Mouse (Mus musculus) cerebellum, postnatal 10 days (tissue): ENCODE data around the gene Sass6.
"Not testable (repeated sequence)": the region's sequence is repeated elsewhere in the genome, so short reads cannot be mapped to it uniquely, and the experiment has no call there.

Source experiments
- DNase-seq, 2 experiments: peaks; one replicate each; pipeline ENCODE4 v3.0.0; 2021; ENCODE audit warnings: mixed read lengths in 2 of 2

Sass6 gene

DNA sequence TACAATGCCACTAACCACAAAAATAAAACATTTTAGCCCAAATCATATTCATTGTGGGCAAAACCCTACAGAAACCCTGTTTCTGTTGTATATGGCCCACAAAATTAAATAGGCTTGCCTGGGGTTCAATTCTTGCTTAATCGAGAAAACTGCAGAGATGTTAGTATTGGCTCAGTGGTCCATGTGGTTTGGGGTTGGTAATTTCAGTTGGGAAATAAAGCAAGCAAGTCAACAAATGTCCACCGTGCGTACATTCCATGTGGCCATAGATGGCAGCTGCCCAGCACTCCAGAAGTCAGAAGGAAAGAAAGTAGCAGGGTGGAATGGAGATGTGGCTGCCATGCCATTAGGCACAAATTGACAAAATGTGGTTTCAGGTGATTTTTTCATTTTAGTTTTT is 38.2 kb downstream of the Sass6 start:
- DNase-seq, result no peak

DNA sequence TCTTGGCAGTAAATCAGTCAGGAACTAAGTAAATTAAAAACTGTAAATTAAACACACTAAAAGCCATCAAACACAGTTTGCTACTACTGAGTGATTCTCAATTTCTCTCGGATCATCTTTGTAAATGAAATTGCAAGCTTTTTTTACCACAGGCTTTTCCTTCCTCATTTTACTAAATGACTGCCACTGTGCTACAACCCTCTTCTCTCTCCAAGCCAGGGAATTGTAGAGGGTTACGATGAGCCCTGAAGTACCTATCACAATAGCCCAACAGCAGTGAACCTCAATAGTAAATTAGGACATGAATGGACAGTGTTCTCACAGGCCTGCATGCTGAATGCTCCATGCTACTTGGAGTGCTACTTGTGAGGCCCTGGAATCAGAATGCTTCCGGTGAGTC is 39.3 kb downstream of the Sass6 start:
- DNase-seq, result no peak

DNA sequence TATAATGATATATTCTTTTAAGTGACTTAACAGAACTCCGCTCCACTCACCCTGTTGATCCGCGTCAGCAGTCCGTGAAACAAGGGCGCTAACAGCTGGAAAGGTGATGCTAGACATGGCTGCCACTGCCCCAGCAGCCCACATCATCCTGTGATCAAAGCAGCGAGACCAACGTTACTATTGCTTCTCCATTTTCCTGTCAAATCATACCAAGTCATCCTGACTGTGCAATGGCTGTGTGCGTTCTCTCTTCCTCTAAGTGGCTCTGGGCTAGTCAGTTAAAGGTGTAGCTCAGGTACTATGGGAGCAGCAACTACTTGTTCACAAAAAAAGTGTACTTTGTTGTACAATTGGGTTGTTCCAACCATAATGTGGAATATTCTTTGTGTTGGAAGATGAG is 40.1 kb downstream of the Sass6 start:
- DNase-seq, result no peak

DNA sequence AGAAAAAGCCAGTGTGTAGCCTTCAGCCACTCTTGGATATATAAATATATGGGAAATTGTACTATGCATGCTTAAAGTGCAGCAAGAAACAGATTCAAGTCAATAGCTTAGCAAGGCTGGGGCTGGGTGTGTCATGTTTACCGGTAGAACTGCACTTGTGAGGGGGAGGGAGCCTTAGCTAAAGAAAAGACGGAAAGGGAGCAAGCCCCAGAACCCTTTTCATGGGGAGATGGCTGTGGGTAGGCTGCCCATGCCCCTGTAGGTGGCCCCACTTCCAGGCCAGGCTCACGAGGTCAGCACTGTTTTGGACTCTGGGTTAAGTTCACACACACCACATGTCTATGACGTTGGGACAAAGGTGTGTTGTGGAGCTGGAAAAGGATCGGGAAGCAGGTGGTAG is 41.0 kb downstream of the Sass6 start:
- no peak for DNase-seq

DNA sequence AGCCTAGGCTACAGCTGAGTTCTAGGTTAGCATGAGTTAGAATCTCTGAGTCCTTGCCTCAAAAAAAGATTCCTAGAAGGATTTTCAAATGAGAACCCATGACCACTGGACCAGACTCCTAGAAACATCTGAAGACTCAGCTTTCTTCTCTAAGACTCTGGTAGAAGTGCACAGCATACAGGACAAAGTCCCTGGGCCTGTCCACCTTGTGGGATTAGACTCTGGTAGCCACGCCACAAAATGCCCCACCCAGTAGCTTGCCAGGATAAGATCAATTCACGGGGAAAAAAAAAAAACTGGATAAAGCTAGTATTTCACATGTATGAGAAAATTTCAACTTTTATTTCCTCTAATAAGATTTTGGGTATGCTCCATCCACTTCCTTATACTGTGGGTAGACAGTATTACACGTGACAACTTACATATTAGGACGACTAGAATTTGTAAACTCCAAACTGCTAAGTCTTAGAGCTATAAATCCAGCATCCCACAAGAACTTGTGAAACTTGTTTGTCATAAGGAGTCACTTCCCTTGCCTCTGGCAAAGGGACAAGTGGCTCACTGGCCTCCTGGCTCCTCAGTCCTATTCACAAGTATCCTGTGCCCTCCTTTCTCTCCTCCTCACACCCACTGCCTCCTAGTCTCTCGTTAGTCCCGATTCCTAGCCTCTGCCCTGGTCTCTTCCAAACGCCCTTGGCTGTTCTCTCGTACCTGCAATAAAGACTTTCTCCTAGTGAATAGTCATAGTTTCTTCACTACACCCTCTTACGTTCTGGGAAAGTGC is 43.1 kb downstream of the Sass6 start:
- no peak for DNase-seq

DNA sequence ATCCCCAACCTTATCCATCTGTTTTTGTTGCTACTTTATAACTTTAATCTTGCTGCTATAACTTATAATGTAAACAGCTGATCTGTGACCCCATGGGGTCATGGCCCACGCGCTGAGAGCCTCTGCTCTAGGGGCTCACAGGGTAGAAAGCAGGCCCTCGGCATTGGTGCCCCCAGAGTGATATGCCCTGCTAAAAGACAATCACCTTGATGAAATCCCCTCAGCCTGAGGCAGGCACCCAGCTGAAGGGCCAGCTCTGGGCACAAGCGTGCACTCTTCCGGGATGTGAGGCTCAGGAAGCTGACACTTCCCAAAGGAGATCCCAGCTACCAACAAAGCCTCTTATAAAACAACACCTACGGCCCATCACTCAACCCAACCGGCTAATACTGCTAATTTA is 43.8 kb downstream of the Sass6 start:
- DNase-seq, result no peak

DNA sequence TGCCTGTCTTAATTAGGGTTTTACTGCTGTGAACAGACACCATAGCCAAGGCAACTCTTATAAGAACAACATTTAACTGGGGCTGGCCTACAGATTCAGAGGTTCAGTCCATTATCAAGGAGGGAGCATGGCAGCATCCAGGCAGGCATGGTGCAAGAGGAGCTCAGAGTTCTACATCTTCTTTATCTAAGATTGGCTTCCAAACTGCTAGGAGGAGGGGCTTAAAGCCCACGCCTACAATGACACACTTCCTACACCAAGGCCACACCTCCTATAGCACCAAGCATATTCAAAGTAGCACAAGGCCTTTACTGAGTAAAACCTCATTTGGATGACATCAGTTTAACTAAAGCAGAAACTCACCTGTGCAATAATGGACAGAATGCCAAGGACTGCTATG is 45.2 kb downstream of the Sass6 start:
- no peak for DNase-seq

DNA sequence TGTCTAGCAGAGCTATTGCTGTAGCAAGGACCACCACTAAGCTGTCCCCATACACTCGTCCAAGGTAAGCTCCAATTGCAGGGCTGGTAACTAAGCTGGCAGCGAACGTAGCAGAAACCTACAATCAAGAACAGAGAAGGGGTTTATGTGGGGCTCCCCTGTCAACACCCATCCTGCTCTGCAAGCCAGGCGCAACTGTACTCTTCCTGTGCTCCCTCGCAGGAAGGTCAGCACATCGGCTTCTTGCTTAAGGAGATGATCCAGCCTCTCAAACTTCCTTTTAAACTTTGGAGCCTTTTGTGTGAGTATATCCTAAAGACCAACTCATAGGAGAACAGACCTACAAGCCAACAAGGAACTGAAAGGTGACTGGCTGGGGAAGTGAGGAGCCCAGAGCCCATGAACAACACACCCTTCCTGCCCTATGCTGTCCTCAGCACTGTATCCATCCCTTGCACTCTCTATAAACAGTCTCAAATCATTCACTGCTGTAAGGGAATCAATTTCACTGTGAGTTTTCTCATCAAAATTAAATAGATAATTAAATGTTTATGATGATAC is 47.1 kb downstream of the Sass6 start:
- no peak for DNase-seq

DNA sequence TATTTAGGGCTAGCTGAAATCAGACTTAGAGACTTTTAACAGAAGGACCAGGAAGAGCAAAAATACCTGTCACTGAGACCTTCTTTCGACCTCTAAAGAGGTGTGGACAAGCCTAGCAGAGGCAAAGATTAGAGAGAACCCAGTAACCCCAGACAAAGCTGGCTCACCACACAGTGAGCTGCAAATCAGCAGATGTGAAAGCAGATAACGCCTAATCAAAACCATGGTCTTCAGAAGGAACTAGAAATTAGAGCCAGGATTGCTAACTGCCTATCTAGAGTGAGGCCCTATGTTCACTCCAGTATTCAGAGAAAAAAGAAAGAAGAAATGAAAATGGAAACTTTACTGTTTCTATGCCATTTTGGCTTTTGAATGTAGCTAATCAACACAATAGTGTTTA is 47.6 kb downstream of the Sass6 start:
- DNase-seq, result no peak

DNA sequence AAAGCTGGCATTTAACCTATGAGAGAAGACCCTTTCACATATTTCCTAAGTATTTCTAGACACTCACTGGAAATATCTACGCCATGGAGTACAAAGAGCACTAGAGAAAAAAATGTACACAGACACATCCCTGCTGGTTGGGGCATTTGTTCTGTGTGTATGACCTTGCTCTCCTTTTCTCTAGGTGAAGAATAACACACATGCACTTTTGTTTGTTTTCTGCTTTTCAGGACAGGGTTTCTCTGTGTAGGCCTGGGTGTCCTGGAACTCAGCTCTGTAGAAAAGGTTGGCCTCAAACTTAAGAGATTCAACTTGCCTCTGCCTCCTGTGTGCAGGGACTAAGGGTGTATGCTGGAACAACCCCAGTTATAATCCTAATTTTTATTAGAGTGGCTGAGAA is 51.6 kb downstream of the Sass6 start:
- DNase-seq, result no peak

DNA sequence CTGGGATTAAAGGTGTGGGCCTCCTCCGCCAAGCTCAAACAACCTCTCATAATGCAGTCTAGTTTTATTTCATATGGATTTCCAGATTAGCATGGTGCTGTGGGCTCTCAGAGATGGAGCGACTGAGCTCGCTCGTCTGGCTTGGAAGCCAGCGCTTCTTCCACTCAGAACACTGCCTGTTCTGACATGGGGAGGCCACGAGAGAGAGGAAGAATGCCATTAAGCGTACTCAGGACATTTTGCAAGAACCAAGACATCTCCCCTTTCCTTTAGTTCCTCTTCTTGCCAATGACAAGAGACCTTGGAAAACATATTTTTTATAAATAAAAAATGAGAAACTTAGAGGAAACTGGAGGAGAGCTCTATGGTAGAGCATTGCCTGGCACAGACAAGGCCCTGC is 54.0 kb downstream of the Sass6 start:
- DNase-seq, result no peak

DNA sequence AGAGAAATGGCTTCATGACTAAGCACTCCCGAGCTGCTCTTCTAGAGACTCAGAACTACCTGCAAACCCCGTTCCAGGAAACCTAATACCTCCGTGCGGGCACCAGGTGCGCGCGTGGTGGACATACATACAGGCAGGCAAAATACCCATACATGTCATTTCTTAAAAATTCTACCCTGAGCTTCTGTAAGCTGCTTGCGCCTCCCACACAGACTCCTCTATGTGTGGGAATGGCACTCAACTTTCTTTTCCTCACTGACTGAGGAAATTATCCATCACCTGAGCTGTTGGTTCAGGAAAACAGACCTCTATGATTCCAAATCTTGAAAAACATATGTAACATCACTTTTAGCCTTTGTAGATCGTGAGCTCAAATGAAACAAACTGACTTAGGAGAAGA is 55.9 kb downstream of the Sass6 start:
- DNase-seq, result no peak

DNA sequence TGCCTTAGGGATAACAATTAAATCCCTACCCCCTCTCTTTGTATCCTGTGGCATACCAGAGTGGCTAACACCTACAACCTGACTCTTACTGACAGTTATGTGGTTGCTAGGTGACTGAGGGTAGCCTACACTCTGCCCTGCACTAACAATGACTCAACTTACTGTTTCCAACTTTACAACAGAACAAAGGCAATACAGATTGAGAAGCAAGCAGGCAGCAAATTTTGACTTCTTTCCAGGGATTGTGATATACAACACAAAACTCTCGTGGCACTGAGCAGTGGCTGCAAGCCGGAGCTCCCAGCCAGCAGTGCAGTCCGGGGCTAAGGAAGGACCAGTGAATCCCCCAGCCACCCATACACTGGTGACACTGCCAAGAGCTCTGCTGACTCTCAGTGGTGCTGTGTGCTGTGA is 57.3 kb downstream of the Sass6 start:
- no peak for DNase-seq

DNA sequence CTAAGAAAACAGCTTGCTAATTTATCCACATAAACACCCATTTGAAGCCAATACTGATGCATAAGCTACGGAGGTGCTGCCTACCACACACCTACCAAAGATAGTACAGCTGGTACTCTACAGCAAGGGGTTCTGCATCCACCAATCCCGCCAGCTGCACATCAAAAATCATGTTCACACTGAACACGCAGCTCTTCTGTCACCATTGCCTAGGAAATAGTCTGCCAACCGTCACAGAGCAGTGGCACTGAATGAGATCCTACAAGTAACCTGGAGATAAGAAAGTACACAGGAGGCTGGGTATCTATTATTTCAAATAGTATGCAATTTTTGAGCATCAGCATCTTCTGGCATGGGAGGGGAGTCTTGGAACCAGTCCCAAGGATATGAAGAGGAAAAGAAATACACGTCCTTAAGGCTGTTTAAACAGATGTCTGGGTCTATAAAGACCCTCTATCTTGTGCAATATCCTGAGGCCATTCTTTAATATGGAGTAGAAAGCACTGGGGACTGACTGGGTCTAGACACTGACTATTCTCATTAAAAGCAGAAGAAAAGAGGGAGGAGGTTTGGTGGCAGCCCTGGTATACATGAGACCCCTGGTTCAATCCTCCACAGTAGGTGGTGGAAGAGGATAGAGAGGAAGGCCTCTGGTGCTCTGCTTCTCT is 58.6 kb downstream of the Sass6 start:
- no peak for DNase-seq

DNA sequence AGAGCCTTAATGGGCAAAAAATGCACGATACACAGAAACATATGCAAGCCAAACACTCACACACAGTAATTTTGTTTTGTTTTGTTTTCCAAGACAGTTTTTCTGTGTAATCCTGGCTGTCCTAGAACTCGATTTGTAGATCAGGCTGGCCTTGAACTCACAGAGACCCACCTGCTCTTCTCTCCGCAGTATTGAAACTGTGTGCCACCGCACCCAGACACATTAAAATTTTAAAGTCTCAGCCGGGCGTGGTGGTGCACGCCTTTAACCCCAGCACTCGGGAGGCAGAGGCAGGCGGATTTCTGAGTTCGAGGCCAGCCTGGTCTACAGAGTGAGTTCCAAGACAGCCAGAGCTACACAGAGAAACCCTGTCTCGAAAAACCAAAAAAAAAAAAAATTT is 59.3 kb downstream of the Sass6 start:
- DNase-seq, result not testable (repeated sequence)

DNA sequence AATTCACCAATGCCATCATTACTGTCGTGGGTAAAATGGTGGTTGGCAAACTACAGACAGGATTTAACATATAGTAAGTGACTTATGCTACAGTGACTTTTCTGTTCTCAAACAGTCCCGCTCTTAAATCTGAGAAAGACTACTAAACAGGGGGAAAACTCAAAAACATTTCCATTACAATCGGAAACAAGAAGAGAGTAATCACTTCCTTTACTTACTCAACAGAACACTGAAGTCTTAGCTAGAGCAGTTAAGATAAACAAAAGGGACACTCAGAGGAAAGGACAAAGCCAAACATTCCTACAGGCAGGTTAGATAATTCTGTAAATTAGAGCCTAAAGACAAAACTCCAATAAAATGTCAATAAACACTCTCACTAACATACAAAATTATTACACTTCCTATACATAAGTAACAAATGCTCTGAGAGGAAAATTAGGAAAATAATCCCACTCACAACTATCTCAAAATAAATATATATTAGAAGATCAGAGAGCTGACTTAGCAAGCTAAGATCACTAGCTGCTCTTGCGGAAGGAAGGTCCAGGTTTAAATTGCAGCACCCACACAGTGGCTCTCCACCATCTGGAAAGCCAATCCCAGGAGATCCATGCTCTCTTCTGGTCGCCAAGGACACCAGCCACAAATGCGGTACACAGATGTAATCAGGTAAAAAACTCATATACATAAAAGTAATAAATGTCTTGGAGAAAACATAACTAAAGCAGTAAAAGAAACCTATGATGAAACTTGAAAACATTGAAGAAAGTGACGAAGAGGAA is 61.6 kb downstream of the Sass6 start:
- DNase-seq, result no peak

DNA sequence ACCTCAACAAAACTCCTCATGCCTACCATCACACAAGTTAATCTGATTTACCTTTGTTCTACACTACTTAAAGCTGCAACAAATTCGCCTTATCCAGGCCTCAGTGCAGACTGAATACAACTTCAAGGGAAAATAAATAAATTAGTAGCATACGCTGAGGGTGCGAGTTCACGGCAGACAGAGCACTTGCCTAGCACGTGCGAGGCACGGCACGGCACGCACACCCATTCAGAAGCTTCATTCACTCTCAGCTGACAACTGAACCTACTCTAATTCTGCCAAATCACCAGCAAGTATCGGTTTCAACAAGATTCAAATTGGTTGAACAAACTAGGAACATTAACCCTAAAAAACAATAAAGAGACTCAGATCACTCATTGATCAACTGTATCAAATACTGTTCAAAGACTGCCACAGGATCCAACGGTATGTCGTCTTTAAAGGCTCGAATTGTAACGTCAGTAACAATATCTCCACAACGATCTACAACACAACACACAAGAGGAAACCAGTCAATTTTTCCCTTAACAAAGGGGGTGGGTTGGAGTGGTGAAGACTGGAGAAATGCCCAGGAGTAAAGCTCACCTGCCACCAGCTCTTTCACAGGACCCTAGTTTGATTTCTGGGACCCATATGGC is 64.3 kb downstream of the Sass6 start:
- DNase-seq, result no peak

DNA sequence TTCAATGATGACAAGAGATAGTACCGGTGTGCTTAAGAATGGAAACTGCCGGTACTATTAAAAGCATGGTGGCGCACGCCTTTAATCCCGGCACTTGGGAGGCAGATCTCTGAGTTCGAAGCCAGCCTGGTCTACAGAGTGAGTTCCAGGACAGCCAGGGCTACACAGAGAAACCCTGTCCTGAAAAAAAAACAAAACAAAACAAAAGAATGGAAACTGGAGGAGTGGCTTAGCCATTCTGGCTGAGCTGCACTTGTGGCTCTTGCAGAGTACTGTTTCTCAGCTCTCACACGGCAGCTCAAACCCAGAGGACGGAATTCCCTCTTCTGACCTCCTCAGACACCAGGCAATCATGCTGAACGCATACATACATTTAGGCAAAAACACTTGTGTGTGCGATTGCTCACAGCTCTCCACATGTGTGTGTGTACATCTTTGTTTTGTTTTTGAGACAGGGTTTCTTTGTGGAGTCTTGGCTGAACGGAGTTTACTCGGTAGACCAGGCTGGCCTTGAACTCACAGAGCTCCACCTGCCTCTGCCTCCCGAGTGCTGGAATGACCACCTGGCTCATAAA is 65.2 kb downstream of the Sass6 start:
- no peak for DNase-seq

DNA sequence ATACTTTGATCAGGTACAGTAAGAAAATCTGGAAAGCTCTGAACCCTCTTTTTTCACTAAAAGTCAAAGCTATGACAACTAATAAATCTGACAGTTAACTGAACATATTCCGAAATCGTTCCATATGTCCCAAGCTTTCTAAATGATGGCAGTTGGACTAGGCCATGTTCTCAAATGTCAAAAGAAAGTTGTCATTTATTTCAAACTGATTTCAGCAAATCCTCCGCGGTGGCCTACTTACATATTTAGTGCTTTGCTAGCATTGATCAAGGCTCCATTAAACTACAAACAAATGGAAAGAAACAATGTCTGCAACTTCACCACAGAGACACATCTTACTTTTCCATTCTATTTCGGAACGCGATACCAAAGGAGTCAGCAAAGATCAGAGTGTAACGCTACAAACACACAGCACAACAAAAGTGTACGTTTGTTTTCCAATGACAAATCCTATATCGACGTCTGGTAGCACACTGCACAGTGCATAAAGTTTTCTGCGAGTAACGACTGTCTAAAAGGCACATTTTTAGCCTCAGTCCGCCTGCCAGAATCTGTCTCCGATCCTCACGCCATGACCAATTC is 66.6 kb downstream of the Sass6 start:
- DNase-seq, result no peak

DNA sequence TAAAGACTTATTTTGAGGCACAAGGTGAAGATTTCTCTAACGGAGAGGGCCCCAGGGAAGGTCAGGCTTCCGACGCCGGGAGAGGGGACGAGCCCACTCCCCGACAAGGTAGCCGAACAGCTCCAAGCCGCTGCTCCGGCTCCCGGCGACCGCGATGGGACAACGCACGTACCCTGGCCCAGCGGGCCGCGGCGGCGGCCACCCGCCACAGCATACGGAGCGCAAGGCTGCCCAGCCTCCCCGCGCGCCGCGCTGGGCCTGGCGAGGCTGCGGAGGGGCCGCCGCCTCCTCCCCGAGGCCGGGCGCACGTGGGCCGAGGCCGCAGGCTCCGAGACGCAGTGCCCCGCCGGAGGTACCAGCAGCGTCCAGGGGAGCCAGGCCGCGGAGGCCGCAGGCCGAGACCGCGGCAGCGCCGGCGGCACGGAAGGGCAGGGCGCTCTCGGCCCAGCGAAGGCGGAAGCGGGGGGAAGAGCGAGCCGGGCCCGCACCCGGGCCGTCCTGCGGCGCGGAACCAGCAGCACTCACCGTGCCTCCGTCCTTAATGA is 67.2 kb downstream of the Sass6 start:
- DNase-seq, result peak in 1 of 2 experiments; percentile 68

DNA sequence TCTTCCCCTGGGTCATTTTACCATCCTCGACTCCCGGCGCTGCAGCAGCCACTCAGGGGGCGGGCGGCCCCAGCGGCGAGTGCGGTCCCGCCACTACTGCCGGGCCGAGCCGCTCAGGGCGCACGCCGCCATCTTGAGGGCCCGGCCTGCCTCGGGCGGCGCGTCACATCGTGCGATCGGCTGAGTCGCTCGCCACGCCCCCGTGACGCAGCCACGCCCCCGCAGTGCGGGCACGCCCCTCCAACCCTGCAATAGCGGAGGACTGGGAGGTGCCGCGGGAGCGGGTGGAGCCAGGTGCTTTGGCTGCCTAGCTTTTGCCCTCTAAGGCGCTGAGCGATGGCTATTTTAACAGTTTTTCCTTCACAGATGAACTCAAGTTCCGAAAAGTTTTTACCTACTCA is 67.7 kb downstream of the Sass6 start, which contains the start of gene Mfsd14a:
TSS of gene Mfsd14a (minus strand) at position 215 of the 401 bp plus-strand sequence.
- peak; percentile 100 for DNase-seq

DNA sequence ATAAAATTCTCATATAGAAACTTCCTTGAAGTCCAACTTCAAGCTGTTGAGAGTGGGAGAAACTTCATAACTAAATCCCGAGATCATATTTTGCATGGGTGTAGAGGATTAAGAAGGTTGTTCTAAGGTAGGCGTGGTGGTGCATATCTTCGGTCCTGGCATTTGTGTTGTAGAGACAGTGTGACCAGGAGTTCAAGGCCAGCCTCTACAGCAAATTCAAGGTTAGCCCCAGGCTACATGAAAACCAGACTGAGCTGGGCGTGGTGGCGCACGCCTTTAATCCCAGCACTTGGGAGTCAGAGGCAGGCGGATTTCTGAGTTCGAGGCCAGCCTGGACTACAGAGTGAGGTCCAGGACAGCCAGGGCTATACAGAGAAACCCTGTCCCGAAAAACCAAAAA is 69.5 kb downstream of the Sass6 start:
- DNase-seq, result not testable (repeated sequence)
